Comparison of ENCODE assay signal across 40 mouse cellular contexts in the genomic region with DNA sequence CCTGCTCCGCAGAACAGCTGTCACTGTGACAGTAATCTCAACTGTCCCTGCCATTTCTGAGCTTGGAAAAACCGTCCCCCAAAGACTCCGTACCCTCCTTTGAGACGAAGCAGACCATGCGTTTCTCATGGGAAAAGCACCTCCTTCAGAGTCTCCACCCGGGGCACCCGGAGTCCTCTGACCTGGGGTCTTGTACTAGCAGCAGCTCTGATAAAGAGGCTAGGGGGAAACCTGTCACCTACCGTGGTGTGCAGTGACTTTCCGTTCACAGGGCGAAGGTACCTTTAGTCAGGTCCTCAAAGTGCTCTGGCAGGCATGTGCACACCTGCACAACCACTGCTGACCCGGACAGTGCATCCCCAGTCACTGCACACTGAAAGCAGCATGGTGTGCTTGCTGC. TPM values are rescaled to one million over a fixed set of nuclear protein-coding genes. Genes with fewer than 3 reads are reported as not detected.
"Had no signal": no experiment of that assay in that cellular context is flagged by ENCODE, and none has a peak within 500 bp of the region (broad histone marks: within the 10 kb centered on the region; RNA-seq: fewer than 3 reads in every experiment).

No protein-coding gene starts in this region.

- H3K27ac ChIP-seq: heart, embryonic 13.5 days; heart, embryonic 15.5 days; hindbrain, embryonic 15.5 days; intestine, embryonic 15.5 days; kidney, embryonic 15.5 days; kidney, postnatal 0 days; limb, embryonic 13.5 days; limb, embryonic 15.5 days; liver, embryonic 13.5 days had no signal

- H3K9me3 ChIP-seq: heart, embryonic 13.5 days; heart, embryonic 15.5 days; hindbrain, embryonic 13.5 days; hindbrain, embryonic 15.5 days; intestine, embryonic 15.5 days; kidney, embryonic 15.5 days; limb, embryonic 13.5 days; limb, embryonic 15.5 days; liver, embryonic 13.5 days had no signal

- ATAC-seq: hindbrain, postnatal 0 days; intestine, embryonic 15.5 days had no signal

- H3K4me2 ChIP-seq: heart, embryonic 11.5 days; heart, embryonic 13.5 days; heart, embryonic 15.5 days; hindbrain, embryonic 13.5 days; hindbrain, embryonic 15.5 days; intestine, embryonic 15.5 days; kidney, embryonic 15.5 days; limb, embryonic 13.5 days; limb, embryonic 15.5 days; liver, embryonic 13.5 days had no signal

- DNase-seq: gastrocnemius, postnatal 14 days; gastrocnemius, postnatal 36 days; heart, adult 18-20 months; heart, postnatal 14 days; heart, postnatal 36 days; kidney, adult 11 months; kidney, adult 2 months; kidney, adult 9 months; kidney, postnatal 14 days; kidney, postnatal 36 days; layer of hippocampus, postnatal 36 days; left cerebral cortex, postnatal 4 days; liver, embryonic 13.5 days had no signal

- H3K4me3 ChIP-seq: heart, embryonic 13.5 days; heart, embryonic 15.5 days; hindbrain, embryonic 13.5 days; hindbrain, embryonic 15.5 days; intestine, embryonic 15.5 days; kidney, embryonic 15.5 days; limb, embryonic 13.5 days; limb, embryonic 15.5 days; liver, embryonic 13.5 days had no signal

- H3K27me3 ChIP-seq: heart, embryonic 15.5 days; hindbrain, embryonic 13.5 days; hindbrain, embryonic 15.5 days; intestine, embryonic 15.5 days; kidney, embryonic 15.5 days; limb, embryonic 13.5 days; limb, embryonic 15.5 days; liver, embryonic 13.5 days had no signal

RNA-seq across cellular contexts. Expression of gene Otos, which starts 12.0 kb away (rescaled TPM):
- total RNA-seq: gastrocnemius, adult 18-20 months; gastrocnemius, adult 8-10 months; gastrocnemius, postnatal 36 days; heart, adult 18-20 months; heart, adult 8-10 months; heart, postnatal 14 days; heart, postnatal 36 days; hindbrain, postnatal 0 days; left cerebral cortex, adult 18-20 months; left cerebral cortex, postnatal 10 days; left cerebral cortex, postnatal 25 days; left cerebral cortex, postnatal 4 days; liver, adult 2 months had no signal
- polyA plus RNA-seq: heart, embryonic 11.5 days; heart, embryonic 13.5 days; heart, embryonic 15.5 days; heart, postnatal 0 days; limb, embryonic 11.5 days; limb, embryonic 13.5 days; limb, embryonic 15.5 days; liver, adult 2 months; liver, embryonic 13.5 days had no signal

RNA-seq across cellular contexts. Expression of gene Olfr12, which starts 19.1 kb away (rescaled TPM):
- total RNA-seq: gastrocnemius, adult 18-20 months; gastrocnemius, adult 8-10 months; gastrocnemius, postnatal 14 days; gastrocnemius, postnatal 36 days; heart, adult 18-20 months; heart, adult 8-10 months; heart, postnatal 14 days; heart, postnatal 36 days; hematopoietic stem cell, adult 5-6 weeks; hindbrain, postnatal 0 days; layer of hippocampus, adult 18-20 months; layer of hippocampus, postnatal 36 days; left cerebral cortex, adult 18-20 months; left cerebral cortex, adult 8-10 months; left cerebral cortex, postnatal 10 days; left cerebral cortex, postnatal 25 days; left cerebral cortex, postnatal 4 days; liver, adult 2 months had no signal
- polyA plus RNA-seq: gonadal fat pad, adult 2 months; heart, embryonic 11.5 days; heart, embryonic 13.5 days; heart, embryonic 15.5 days; heart, postnatal 0 days; hindbrain, embryonic 13.5 days; hindbrain, embryonic 15.5 days; hindbrain, postnatal 0 days; intestine, embryonic 15.5 days; kidney, adult 2 months; kidney, embryonic 15.5 days; kidney, postnatal 0 days; large intestine, adult 2 months; limb, embryonic 11.5 days; limb, embryonic 13.5 days; limb, embryonic 15.5 days; liver, adult 2 months; liver, embryonic 13.5 days had no signal

RNA-seq across cellular contexts. Expression of gene Olfr1410, which starts 31.1 kb away (rescaled TPM):
- total RNA-seq: gastrocnemius, adult 18-20 months; gastrocnemius, adult 8-10 months; gastrocnemius, postnatal 14 days; gastrocnemius, postnatal 36 days; heart, adult 18-20 months; heart, adult 8-10 months; heart, postnatal 14 days; heart, postnatal 36 days; hematopoietic stem cell, adult 5-6 weeks; hindbrain, postnatal 0 days; layer of hippocampus, adult 18-20 months; layer of hippocampus, postnatal 36 days; left cerebral cortex, adult 18-20 months; left cerebral cortex, adult 8-10 months; left cerebral cortex, postnatal 10 days; left cerebral cortex, postnatal 25 days; left cerebral cortex, postnatal 4 days; liver, adult 2 months had no signal
- polyA plus RNA-seq: gonadal fat pad, adult 2 months; heart, embryonic 11.5 days; heart, embryonic 13.5 days; heart, embryonic 15.5 days; heart, postnatal 0 days; hindbrain, embryonic 11.5 days; hindbrain, embryonic 13.5 days; hindbrain, embryonic 15.5 days; hindbrain, postnatal 0 days; intestine, embryonic 15.5 days; kidney, adult 2 months; kidney, embryonic 15.5 days; kidney, postnatal 0 days; large intestine, adult 2 months; limb, embryonic 11.5 days; limb, embryonic 13.5 days; limb, embryonic 15.5 days; liver, adult 2 months; liver, embryonic 13.5 days had no signal

RNA-seq across cellular contexts. Expression of gene Olfr1411, which starts 42.5 kb away (rescaled TPM):
- total RNA-seq: gastrocnemius, adult 18-20 months; gastrocnemius, adult 8-10 months; gastrocnemius, postnatal 14 days; gastrocnemius, postnatal 36 days; heart, adult 18-20 months; heart, adult 8-10 months; heart, postnatal 14 days; heart, postnatal 36 days; hematopoietic stem cell, adult 5-6 weeks; hindbrain, postnatal 0 days; layer of hippocampus, adult 18-20 months; layer of hippocampus, postnatal 14 days; layer of hippocampus, postnatal 36 days; left cerebral cortex, adult 18-20 months; left cerebral cortex, adult 8-10 months; left cerebral cortex, postnatal 10 days; left cerebral cortex, postnatal 25 days; left cerebral cortex, postnatal 4 days; liver, adult 2 months had no signal
- polyA plus RNA-seq: gonadal fat pad, adult 2 months; heart, embryonic 11.5 days; heart, embryonic 13.5 days; heart, embryonic 15.5 days; heart, postnatal 0 days; hindbrain, embryonic 11.5 days; hindbrain, embryonic 13.5 days; hindbrain, embryonic 15.5 days; hindbrain, postnatal 0 days; intestine, embryonic 15.5 days; kidney, adult 2 months; kidney, embryonic 15.5 days; kidney, postnatal 0 days; large intestine, adult 2 months; limb, embryonic 11.5 days; limb, embryonic 13.5 days; limb, embryonic 15.5 days; liver, adult 2 months; liver, embryonic 13.5 days had no signal
